Mouse (Mus musculus) kidney, postnatal 0 days (tissue): ENCODE measurements around the gene Herpud1. TPM values are rescaled to one million over a fixed set of nuclear protein-coding genes. Genes with fewer than 3 reads are reported as not detected.

ENCODE experiments used
- ATAC-seq: fragments of 200-750 bp; cut with Nextera tagmentation; replicated peaks from 2 replicates; pipeline ENCODE4 v1.8.0; 2017; ENCODE audit warnings: low read depth, moderate number of reproducible peaks, moderate TSS enrichment, moderate library complexity; ENCODE audit not compliant: low FRiP score
- DNase-seq: peaks from one replicate; pipeline ENCODE4 v3.0.0-alpha.2; 2016; ENCODE audit warnings: low spot score
- H3K27ac ChIP-seq: fragments of 300-500 bp; sonication (generic); 2 replicates; pipeline ENCODE4 v1.5.1; 2014; ENCODE audit warnings: mild to moderate bottlenecking
- H3K27me3 ChIP-seq: fragments of 300-500 bp; sonication (generic); 2 replicates; pipeline ENCODE4 v1.6.1; 2014; ENCODE audit warnings: low read length, mixed read lengths; ENCODE audit not compliant: insufficient read depth
- H3K36me3 ChIP-seq: fragments of 300-500 bp; sonication (generic); 2 replicates; pipeline ENCODE4 v1.6.1; 2014; ENCODE audit warnings: low read length, mixed read lengths; ENCODE audit not compliant: insufficient read depth
- H3K4me1 ChIP-seq: fragments of 300-500 bp; sonication (generic); replicated peaks from 2 replicates; pipeline ENCODE4 v1.6.1; 2014; ENCODE audit warnings: antibody characterized with exemption, low read length, mixed read lengths; ENCODE audit not compliant: insufficient read depth
- H3K4me2 ChIP-seq: fragments of 300-500 bp; sonication (generic); 2 replicates; pipeline ENCODE4 v1.6.1; 2014; ENCODE audit warnings: mild to moderate bottlenecking, low read length, moderate library complexity, mixed read lengths
- H3K4me3 ChIP-seq: fragments of 300-500 bp; sonication (generic); replicated peaks from 2 replicates; pipeline ENCODE4 v1.5.1; 2014; ENCODE audit warnings: low read depth, low read length
- H3K9ac ChIP-seq: fragments of 300-500 bp; sonication (generic); 2 replicates; pipeline ENCODE4 v1.6.1; 2014; ENCODE audit warnings: low read depth, low read length
- H3K9me3 ChIP-seq: fragments of 300-500 bp; sonication (generic); replicated peaks from 2 replicates; pipeline ENCODE4 v1.6.1; 2016; ENCODE audit warnings: low read length, inconsistent platforms, mixed read lengths
- CTCF ChIP-seq: IDR thresholded peaks from 2 replicates; pipeline ENCODE4 v1.5.1; 2016; ENCODE audit warnings: antibody characterized with exemption, low read depth, mild to moderate bottlenecking, moderate library complexity
- WGBS: fragments of 180-500 bp; shearing (Covaris S2); extraction: QIAGEN DNeasy Blood & Tissue Kit; methylation state at CpG from one replicate; pipeline ENCODE4 v1.1.7; 2014; 5-methylcytosine and 5-hydroxymethylcytosine counted together
- polyA plus RNA-seq: library from polyadenylated mRNA; unstranded; fragments of >200 nt; fragmentation: Nextera tagmentation; extraction: Ambion mirVana; gene quantifications from 2 replicates; pipeline ENCODE4 v1.2.1, GENCODE M21; 2015

Herpud1 gene
- polyA plus RNA-seq, 1 experiment from 2014 or later: 95.8 TPM

DNA sequence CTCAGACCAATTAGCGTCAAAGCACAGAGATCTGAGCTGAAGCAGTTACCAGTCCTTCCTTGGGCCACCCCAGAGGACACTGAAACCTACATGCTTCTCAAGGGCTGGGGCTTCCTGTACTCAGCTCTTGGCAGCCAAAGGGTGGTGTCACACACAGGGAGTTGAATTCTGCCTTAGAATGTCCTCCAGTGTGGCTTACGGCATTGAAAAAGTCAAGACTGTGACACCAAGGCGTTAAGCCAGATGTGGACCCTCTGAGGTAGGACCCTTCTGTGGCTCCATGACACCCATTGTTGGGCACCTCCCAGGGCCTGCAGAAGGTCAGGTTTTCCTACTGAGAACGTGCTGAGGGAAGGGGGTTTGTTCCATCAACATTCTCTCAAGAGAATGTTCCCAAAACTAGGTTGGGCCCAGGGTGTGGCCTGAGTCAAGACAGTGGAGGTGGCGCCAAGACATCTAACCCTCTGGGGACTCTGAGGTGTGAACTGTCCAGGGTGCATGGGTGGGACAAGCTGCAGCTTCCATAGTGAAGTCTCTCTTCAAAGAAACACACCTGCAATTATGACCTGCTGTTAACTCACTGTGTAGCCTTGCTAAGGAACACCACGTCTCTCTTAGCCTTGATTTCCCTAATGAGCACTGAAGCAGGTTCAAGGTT is 24.3 kb upstream of the Herpud1 start:
- ATAC-seq (no peak), DNase-seq (no peak)
- Histone ChIP-seq H3K4me1 (peaks cover 14% of the 10 kb centered on the region), H3K4me3 (no peak overlapping the region), H3K4me2 (no peak overlapping the region), H3K9me3 (no peaks in the 10 kb centered on the region), H3K27me3 (no peaks in the 10 kb centered on the region), H3K36me3 (no peaks in the 10 kb centered on the region), H3K9ac (no peak overlapping the region), H3K27ac (no peak overlapping the region)
- WGBS: 90% methylated on average over 6 of the region's 6 CpGs
- TF ChIP-seq CTCF: no peak

DNA sequence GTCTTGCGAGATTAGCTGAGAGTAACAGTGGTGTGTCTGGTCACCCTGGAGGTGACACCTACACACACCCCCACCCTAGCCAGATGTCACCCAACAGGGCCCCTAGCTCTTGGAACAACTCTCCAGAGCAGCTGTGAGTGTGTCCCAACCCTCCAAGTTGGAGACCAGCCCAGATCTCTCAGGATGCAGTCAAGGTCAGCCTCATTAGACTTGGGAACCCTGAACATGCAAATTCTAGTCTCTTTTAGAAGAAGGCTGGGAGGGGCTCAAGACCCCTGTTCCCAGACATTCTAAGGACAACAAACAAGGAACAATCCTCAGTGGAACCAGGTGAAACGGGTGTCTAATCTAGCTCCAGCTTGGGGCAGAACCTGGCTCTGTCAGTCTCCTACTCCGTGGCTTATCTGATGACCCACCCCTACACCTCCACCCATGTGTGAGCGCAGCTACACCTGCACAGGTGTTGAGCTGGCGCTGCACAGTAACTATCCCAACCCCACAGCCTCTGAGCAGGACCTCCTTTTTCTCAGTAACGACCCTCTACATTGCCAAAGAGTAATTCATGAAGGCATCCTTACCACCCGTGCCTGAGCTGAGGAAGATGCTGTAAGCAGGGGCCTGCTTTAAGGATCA is 23.5 kb upstream of the Herpud1 start:
- H3K4me1 ChIP-seq: peaks cover 14% of the 10 kb centered on the region
- no peaks in the 10 kb centered on the region for H3K9me3 ChIP-seq
- no peaks in the 10 kb centered on the region for H3K36me3 ChIP-seq
- 66% methylated on average over 7 of the region's 7 CpGs for WGBS
- H3K27me3 ChIP-seq: no peaks in the 10 kb centered on the region
- no peak for TF ChIP-seq CTCF
- 0 out of 2 replicates have a peak overlapping the region, but pooled peaks have one; percentile 4 for H3K9ac ChIP-seq
- H3K4me2 ChIP-seq: no peak overlapping the region
- H3K4me3 ChIP-seq: no peak overlapping the region
- peak overlapping the region; percentile 78 for H3K27ac ChIP-seq
- ATAC-seq: no peak
- DNase-seq: no peak

DNA sequence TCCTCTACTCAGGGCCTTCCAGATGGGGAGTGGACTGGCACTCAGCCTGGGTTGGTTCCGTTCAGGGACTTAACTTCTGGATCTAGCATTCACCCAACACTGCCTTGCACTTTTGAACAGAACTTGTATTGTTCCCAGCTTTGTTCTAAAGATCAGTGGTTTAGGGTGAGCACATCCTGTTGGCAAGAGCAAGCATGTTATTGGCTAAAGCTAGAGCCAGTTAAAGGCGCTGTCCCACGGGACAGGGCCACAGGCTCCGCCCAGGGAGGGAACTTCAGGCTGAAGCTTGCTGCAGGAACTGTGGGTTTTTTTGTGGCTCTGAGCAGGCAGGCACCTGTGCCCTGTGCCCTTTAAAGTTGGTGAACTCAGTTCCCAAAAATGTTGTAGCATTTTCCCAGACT is 22.9 kb upstream of the Herpud1 start:
- WGBS: 44% methylated on average over 4 of the region's 4 CpGs
- no peaks in the 10 kb centered on the region for H3K27me3 ChIP-seq
- no peaks in the 10 kb centered on the region for H3K36me3 ChIP-seq
- ATAC-seq (peak; percentile 82), DNase-seq (peak; percentile 75)
- H3K27ac ChIP-seq: peak overlapping the region; percentile 78
- no peak for TF ChIP-seq CTCF
- peaks cover 14% of the 10 kb centered on the region for H3K4me1 ChIP-seq
- H3K4me2 ChIP-seq: no peak overlapping the region
- H3K9me3 ChIP-seq: no peaks in the 10 kb centered on the region
- H3K4me3 ChIP-seq: no peak overlapping the region
- no peak overlapping the region for H3K9ac ChIP-seq

- ATAC-seq (peak; percentile 73), DNase-seq (no peak)
- Histone ChIP-seq H3K9me3 (no peaks in the 10 kb centered on the region), H3K4me3 (no peak overlapping the region), H3K4me2 (no peak overlapping the region), H3K27me3 (no peaks in the 10 kb centered on the region), H3K4me1 (peaks cover 14% of the 10 kb centered on the region), H3K9ac (no peak overlapping the region), H3K36me3 (no peaks in the 10 kb centered on the region), H3K27ac (peak overlapping the region; percentile 78; the same call in 1 of the 2 replicates)
- 56% methylated on average over 2 of the region's 2 CpGs for WGBS
- TF ChIP-seq CTCF: no peak
These were observed 22.3 kb upstream of the Herpud1 start for GRCm38 (mm10) chr8:94363906-94364305.

- Histone ChIP-seq H3K27ac (no peak overlapping the region), H3K36me3 (no peaks in the 10 kb centered on the region), H3K9ac (no peak overlapping the region), H3K9me3 (no peaks in the 10 kb centered on the region), H3K27me3 (no peaks in the 10 kb centered on the region), H3K4me1 (peaks cover 14% of the 10 kb centered on the region), H3K4me3 (no peak overlapping the region), H3K4me2 (no peak overlapping the region)
- TF ChIP-seq CTCF: no peak
- ATAC-seq (no peak), DNase-seq (no peak)
- 78% methylated on average over 6 of the region's 6 CpGs for WGBS
These were observed 21.4 kb upstream of the Herpud1 start for GRCm38 (mm10) chr8:94364686-94365312.

DNA sequence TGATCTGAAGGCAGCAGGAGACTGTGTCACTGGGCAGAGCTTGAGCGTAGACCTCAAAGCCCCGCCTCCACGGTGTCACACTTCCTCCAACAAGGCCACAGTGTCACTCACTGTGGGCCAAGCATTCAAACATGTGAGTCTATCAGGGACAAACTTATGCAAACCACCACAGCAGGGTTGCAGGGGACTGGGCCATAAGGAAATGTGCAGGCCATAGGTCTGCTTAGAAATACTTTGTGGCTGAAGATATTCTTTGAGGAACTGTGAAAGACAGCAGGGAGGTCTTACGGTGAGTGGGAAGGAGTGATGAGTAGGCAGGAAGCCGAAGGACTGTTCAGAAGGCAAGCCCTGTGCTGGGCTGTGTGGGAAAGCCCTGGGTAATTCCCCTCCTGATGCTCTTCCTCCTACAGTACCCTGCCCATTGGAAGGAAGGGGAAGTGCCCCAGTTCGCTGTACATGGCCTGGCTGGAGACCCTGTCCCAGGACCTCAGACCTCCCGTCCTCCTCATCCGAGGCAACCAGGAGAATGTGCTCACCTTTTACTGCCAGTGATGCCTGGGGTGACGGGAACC is 20.7 kb upstream of the Herpud1 start:
- H3K27ac ChIP-seq: no peak overlapping the region
- ATAC-seq (no peak), DNase-seq (no peak)
- no peak overlapping the region for H3K4me3 ChIP-seq
- H3K4me2 ChIP-seq: no peak overlapping the region
- 84% methylated on average over 9 of the region's 9 CpGs for whole genome bisulfite sequencing
- H3K27me3 ChIP-seq: no peaks in the 10 kb centered on the region
- no peaks in the 10 kb centered on the region for H3K36me3 ChIP-seq
- H3K9ac ChIP-seq: no peak overlapping the region
- no peaks in the 10 kb centered on the region for H3K9me3 ChIP-seq
- TF ChIP-seq CTCF: no peak
- H3K4me1 ChIP-seq: peaks cover 14% of the 10 kb centered on the region
